Mouse (Mus musculus) layer of hippocampus, postnatal 25 days (tissue): ENCODE measurements around the gene Fam126a. TPM values are rescaled to one million over a fixed set of nuclear protein-coding genes. Genes with fewer than 3 reads are reported as not detected.

Experiments
- DNase-seq, 2 experiments: peaks; one replicate each; pipeline ENCODE4 v3.0.0; 2022; ENCODE audit warnings: mixed read lengths in 2 of 2, low spot score in 1 of 2; ENCODE audit errors: extremely low spot score in 1 of 2
- total RNA-seq, 2 experiments: library from RNA; stranded (reverse); gene quantifications; 2 replicates each; pipeline ENCODE4 v1.2.3; 2021

Fam126a gene
- total RNA-seq, 2 experiments from 2014 or later, result 24.8 to 25.1 TPM

DNA sequence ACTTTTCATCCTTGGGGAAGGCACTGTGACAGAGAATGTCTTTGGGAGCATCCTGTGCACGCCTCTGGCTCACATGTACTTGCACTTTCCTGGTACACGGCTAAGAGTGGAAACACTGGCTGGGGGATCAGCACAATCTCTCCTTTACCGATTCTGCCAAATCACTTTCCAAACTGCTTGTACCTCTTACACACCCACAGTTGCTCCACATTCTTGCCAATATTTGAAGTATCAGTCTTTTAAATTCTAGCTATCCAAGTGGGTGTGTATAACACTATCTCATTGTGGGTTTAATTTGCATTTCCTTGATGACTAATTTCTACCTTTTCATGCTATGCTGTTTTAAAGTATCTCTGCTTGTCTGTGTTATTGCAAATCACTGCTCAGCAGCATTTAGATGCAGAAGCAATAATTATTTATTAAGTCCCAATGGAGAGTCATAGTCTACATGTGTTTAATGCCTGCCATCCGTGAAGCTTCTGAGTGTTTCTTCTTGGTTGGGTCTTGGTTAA is 10.9 kb upstream of the Fam126a start:
- DNase-seq, result no peak

DNA sequence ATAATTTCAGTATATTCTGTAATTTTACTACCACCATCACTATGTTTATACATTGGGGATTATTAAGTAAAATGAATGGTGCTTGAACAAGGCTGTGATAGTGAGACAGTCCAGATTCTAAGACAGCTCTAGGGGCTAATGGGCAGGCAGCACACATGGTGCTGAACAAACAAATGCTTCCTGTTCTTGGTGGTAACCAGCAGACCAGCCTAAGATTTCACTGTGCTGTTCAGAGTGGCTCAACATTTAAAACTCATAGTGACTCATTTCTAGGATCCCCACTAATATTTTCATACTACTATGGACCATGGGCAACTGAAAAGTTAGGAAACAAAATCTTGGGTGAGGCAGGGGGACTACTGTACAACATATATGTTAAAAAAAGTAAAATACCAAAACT is 10.1 kb upstream of the Fam126a start:
- no peak for DNase-seq

DNA sequence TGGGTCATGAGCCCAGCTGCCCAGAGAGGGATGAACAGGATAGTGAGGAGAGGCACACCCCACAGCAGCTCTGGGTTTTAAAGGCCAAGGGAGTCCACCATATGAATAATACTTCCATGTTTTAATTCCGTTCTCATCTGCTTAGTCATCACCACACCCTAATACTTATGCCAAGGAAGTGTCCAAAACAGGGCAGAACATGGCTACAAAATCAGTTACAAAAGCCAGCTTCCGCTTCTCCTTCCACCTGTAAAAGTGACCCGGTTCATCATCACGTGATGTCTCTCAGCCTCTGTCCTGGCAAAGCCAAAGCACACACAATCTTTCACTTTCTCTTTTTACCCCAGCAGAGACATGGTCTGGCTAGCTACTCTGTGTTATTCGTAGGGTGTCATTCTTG is 8.9 kb upstream of the Fam126a start:
- DNase-seq, result no peak

DNA sequence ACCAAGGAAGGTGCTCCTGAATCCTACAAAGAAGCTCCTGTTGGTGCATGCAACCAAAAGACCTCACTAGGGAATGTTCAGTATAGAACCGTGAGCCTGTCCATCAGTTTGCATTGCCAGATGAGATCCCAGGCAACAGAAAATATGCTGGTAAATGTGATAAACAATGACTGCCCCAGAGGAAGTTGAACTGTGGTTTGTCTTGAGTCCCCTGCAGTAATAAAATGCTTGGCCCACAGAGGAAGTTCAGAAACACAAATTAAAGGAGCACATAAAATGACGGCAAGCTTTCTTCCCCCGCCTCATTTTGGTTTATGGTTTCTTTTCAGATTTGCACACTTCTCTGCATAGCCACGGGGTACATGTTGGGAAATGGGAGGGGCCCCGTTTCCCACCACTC is 8.3 kb upstream of the Fam126a start:
- DNase-seq, result no peak

DNA sequence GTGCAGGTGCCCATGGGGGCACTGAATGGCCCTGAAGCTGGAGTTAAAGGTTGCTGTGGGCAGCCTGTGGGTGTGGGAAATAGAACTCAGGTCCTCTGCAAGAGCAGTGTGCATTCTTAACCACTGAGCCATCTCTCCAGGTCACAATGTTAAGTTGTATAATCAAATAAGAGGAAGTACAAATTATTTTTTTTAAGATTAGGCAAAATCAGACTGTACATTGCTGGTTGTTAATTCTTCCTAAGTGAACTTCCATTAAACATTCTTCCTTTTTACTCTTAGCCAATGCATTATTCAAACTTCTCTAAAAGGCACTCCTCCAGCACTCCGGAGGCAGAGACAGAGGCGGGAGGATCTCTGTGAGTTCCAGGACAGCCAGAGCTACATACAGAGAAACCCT is 7.7 kb upstream of the Fam126a start:
- no peak for DNase-seq

DNA sequence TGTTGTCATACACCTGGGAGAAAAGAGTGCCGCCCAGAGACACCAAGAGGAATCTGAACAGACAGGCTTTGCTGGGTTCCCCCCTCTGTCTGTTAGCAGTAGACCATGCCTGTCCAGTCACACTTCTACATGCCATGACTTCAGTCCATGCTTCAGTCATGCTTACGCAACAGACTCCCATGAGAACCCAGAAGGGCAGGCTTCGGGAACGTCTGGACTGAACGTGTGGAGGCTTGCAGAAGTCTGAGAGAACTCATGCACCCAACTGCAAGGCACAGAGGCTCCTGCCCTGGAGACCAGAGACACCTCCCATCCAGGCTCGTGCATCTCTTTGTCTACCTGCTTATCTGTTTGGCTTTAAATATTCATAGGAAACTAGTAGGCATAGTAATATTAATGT is 6.2 kb upstream of the Fam126a start:
- no peak for DNase-seq

DNA sequence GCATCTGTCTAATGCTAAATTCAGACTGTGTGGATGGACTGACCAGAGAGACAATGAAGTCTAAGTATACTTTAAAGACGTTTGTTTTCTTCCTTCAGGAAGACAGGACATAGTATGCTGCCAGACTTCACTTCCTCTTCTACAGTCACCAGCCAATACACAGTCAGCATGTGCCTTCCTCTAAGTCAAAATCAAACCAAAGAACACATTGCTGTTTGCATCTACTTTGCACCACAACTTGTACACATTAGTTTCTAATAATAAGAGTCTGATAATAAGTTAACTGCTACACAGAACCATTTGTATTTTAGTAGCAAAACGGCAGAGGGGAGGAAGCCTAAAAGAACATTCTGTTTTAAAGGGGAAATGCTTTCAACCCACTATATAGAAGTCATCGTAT is 4.5 kb upstream of the Fam126a start:
- no peak for DNase-seq

DNA sequence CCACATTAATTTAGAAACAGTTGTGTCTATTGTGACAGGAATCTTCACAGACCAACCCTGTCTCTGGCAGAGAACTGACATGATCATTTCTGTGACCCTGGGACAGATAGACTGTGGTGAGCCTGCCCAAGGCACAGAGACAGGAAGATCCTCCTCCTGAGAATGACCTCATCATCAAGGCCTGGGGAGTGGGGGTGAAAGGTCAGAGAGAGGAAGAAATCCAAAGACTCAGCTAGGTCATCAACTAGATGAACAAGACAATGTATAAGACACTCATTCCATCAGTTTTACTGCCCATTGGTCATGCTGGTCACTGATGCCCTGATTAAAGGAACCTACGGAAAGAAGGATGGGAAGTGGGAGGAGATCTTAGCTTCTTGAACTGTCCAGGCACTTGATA is 3.6 kb upstream of the Fam126a start:
- DNase-seq, result no peak

DNA sequence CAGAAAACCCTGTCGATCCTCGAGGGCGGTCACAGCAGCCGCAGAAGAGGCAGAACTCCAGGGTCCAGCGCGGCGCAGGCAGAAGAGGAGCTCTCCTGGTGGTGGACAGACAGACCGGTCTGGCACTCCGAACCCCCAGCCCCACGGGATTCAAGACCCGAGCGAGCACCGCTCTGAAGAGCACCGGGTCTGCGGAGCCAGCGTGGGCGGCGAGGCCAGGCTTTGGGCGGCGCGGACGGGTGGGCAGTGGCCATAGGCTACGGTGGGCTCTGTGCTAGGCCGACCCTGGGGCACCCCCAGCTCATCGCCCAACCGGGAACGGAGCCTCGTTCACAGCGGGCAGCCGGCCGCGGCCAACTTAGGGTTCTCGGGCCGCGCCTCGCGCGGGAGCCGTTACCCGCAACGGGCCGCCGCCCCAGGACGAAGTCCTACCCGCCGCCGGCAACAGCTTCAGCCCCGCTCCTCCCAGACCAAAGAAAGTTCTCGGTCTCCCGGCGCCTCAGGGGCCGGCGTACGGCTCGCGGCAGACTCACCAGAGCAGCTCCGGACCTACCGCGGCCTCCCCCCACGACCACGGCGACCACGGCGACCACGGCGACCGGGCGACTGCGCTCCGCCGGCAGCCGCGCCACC is 428 bp downstream of the Fam126a start:
- DNase-seq, result peak; percentile 14

DNA sequence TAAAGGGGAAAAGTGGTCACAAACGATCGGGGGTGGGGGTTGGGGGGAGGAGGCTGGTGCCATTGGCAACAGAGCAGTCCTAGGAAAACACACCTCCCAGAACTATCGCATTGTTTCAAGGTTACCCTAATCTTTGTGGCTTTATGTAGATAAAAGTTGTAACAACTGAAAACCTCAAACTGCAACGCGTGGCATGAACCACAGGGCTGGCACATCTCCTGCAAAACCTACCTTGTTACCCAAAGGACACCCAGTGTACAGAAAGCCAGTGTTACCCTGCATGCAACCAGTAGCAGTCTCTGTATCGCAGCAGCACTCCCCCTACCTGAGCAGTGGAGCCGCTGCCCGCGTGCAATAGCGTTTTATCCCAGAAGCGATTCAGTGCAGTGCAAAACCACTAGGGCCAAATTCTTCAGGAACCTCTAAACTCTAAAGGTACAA is 1.1 kb downstream of the Fam126a start:
- DNase-seq, result peak; percentile 16

DNA sequence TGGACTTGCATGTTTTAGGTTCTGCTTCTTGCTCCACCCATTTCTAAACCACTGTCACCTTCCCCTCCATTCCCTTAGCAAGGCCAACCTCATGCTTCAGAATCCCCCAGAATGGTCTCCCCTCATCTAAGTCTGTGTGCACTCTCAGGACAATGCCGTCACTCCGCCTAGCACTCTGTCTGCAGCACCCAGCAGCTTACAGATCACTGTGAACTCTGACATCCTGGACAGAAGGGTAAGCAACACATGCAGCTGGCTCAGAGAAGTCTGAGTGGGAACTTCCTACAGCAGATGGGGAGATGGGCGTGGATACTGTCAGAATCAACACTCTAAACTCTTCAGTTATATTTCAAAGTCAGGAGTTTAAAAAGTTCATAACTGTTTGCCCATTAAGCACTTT is 5.5 kb downstream of the Fam126a start:
- DNase-seq, result no peak

DNA sequence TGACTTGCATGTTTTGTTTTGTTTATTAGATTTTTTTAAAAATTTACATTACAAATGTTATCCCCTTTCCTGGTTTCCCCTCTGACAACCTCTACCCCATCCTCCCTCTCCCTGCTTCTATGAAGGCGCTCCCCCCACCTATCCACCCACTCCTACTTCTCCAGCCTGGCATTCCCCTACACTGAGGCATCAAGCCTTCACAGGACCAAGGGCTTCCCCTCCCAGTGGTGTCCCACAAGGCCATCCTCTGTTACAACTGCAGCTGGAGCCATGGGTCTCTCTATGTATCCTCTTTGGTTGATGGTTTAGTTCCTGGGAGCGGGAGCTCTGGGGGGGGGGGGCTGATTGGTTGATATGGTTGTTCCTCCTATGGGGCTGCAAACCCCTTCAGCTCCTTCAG is 7.3 kb downstream of the Fam126a start:
- DNase-seq, result no peak

DNA sequence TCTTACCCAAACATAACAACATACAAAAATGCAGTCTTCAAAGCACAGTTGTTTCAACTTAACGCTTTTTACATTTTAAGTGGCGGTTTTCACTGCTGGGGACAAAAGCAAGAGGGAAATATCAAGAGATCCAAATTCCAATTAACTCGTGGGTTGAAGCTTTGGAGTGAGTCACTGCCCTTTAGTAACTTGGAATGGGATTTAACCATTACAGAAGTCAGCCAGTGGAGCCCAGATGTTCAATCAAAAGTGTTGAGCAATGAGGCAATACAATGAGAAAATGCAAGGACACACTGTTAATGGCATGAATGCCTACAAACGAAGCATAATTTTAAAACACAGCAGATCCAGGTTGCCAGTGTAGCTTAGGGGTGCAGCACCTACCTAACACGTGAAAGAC is 8.8 kb downstream of the Fam126a start:
- no peak for DNase-seq

DNA sequence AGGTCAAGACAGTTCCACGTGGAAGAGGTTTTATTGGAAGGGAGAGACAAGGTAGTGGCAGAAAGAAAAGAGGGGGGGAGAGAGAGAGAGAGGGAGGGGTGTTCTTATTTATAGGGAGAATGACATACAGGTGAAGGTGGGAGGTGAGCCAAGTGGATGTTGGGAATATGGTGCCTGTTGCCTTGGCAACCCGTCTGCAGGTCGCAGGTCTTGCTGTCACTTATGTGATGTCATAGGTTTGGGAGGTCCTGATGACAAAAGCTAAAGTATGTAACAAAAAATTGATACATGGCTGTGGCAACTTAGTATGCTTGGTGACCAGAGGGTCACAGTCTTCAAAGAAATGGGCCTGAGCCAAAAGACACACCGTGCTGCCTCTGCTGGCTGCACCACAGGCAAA is 10.1 kb downstream of the Fam126a start:
- DNase-seq, result no peak

DNA sequence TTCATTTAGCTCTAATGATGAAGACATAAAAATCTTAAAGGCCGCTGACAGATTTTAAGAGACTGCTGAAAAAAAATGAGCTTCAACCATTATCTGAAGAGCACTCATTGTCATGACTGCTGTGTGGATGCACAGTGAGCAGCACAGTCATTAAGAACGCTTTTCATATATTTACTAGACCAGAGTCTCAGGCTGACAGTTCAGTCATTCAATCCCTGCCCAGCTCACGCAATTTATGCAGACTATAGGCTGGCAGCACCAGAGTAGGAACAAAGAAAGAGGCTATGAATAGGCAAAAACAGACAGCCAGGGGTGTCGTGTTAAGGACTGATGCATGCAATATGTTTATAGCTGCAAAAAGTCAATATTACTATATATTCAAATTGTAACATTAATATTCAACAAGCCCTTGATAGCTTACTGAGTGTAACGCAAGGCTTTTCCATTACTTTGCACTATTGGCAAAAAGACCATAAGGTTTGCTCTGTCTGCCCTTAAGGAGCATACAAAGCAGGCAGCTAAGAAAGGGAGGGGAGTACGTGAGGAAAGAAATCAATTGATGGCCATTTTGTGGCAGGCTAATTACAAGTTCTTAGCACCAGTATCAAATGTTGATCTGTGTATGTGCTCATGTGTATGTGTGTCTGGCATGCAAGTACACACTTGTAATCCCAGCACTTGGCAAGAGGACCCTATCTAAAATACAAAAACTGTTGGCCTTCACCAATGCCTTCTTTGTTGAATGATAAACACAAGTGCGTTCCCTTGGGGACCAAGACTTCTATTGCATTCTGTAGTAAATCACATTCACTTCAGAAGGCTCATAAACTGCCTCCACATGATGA is 10.9 kb downstream of the Fam126a start:
- DNase-seq, result no peak

DNA sequence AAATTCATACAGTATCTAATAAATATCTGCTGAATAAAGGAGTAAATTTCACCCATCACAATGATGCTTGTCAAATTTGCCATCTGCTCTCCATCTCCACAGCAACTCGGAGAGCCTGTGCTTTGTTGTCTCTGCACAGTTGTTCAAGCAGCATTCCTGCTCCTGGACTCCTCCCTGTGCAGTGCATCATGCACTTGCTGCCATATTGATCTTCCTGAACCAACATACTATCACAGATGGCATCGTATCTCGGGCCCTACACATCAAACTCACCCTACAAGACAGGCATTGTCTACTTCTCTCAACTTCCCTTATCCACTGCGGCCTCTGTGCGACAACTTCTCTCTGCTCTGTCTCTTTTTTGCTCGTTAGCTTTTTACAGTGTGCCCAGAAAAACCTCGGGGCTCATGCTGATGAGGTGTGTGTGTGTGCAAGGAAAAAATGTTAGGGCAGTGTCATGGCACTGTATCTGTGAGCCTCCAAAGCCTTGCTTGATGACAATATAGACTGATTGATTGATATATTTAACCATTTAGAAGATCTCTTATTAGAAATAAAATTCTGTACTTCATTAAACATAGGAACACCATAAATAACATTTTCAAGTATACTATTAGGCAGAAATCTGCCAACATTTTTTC is 11.7 kb downstream of the Fam126a start:
- DNase-seq, result no peak

DNA sequence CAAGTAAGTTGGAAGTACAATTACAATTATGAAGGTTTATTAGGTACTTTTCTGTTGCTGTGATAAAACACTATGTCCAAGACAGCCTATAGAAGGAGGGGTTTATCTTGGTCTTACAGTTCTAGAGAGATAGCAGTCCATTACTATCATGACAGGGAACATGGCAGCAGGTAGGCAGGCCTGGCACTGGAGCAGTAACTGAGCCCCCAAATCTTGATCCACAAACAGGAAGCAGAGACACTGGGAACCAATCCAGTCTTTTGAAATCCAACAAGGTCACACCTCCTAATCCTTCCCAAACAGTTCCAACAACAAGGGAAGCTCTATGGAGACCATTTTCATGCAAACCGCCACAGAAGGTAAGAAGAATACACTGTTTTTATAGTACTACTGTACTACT is 13.6 kb downstream of the Fam126a start:
- DNase-seq, result no peak

DNA sequence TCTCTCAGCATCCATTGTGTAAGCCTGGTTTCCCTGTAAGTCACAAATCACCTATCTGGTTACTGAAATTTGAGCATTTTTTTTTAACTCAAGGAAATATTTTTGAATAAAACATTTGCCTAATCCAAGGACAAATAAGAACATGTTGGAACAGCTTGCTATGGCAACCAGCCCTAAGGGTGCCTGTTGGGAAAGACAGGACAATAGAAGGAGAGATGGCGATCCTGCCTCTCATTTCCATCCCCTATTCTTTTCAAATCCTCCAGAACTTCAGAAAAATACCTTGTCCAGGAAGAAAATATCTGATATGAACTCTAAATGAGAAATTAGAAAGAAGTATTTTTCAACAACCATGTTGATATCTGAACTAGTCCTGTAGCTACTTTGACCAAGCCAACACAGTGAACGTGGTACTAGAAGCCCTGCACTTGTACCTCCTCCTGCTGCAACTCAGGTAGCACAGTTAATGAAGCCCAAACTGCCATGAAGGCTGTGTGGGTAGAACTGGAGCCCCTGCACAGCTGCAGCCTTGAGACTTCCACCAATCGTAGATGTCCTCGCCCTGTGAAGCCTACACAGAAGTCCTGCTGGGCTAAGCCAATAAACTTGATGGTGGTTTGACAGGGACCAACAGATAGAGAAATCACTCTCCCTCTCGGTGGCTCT is 17.0 kb downstream of the Fam126a start:
- no peak for DNase-seq

DNA sequence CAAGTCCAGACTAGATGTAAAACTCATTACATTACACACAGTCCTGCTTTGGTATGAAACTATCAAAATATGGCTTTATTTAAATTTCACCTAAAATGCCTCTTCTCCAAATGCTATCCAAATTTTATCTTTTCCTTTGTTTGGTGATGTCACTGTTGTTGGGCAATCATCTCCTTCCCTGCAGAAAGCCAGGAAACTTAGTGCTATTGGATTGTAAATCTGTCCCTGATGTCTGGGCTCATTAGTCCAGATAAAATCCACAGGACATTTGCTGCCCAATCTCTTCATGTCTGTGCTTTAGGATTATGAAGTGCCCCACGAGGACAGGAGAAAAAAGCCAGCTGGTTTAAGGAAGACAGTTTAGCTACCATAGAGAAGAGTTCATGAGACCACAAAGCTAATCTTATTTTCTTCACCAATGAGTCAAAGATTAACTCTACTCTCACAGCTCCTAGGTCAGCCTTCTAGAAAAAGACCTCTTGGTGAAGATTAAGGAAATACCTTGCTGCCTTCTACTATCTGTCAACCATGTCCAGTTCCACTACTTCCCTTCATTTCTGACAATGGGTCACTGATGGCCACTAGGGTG is 31.3 kb downstream of the Fam126a start:
- no peak for DNase-seq

DNA sequence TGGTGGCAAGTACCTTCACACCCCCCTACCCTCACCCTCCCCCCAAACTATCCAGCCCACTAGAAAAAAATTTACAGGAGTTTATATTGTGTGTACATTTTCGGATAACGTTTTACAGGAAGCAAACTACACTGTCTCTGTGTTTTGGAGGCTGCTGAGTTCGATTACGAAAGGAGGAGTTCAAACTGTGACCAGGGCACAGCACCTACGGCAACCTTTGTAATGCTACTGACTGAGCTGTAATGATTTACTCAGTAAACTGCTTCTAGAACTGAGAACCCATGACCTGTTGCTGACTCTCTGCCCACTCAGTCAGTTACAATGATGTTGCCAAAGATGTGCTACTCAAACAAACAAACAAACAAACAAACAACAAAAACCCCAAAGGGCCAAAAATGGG is 34.5 kb downstream of the Fam126a start:
- DNase-seq, result no peak

DNA sequence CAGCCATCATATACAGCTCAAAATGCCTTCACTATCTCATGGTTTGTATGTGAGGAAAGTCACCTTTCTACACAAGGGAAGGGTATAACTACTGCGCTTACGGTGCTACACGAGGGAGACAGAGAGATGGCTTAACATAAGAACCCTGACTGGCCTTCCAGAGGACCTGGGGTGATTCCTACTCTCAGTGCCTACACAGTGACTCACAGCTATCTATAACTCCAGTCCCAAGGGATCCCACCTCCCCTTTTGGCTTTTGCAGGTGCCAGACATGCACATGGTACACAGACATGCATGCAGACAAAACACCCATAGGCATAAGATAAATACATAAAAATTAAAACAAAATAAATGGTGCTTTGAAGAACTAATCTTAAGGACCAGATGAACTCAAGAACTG is 35.6 kb downstream of the Fam126a start:
- DNase-seq, result no peak
